Mouse (Mus musculus) embryonic facial prominence, embryonic 10.5 days (tissue): ENCODE results near the gene Clec2i. TPM values are rescaled to one million over a fixed set of nuclear protein-coding genes. Genes with fewer than 3 reads are reported as not detected.
A peak's percentile ranks its signal among the peaks of the same experiment; 100 is the strongest.
"Not testable (repeated sequence)": the region's sequence is repeated elsewhere in the genome, so short reads cannot be mapped to it uniquely, and the experiment has no call there.

Source experiments
- DNase-seq: peaks from one replicate; pipeline ENCODE4 v3.0.0-alpha.2; 2017; ENCODE audit warnings: low spot score
- H3K27ac ChIP-seq: fragments of 300-500 bp; sonication (generic); replicated peaks from 2 replicates; pipeline ENCODE4 v1.5.1; 2016; ENCODE audit warnings: mild to moderate bottlenecking
- H3K27me3 ChIP-seq: fragments of 300-500 bp; sonication (generic); replicated peaks from 2 replicates; pipeline ENCODE4 v1.6.1; 2016; ENCODE audit warnings: low read depth, mild to moderate bottlenecking; ENCODE audit not compliant: poor library complexity, severe bottlenecking
- H3K36me3 ChIP-seq: fragments of 300-500 bp; sonication (generic); replicated peaks from 2 replicates; pipeline ENCODE4 v1.6.1; 2016; ENCODE audit warnings: mild to moderate bottlenecking, moderate library complexity
- H3K4me1 ChIP-seq: fragments of 300-500 bp; sonication (generic); 2 replicates; pipeline ENCODE4 v1.6.1; 2016
- H3K4me3 ChIP-seq: fragments of 300-500 bp; sonication (generic); 2 replicates; pipeline ENCODE4 v1.5.1; 2016; ENCODE audit warnings: mild to moderate bottlenecking, moderate library complexity
- H3K9me3 ChIP-seq: fragments of 300-500 bp; sonication (generic); 2 replicates; pipeline ENCODE4 v1.6.1; 2016; ENCODE audit warnings: mild to moderate bottlenecking
- WGBS: fragments of 180-500 bp; shearing (Covaris S2); methylation state at CpG from one replicate; pipeline ENCODE4 v1.1.7; 2016; 5-methylcytosine and 5-hydroxymethylcytosine counted together
- polyA plus RNA-seq: library from polyadenylated mRNA; unstranded; fragments of >200 nt; fragmentation: Nextera tagmentation; extraction: Ambion mirVana; gene quantifications from 2 replicates; pipeline ENCODE4 v1.2.1, GENCODE M21; 2016

The Clec2i gene
- polyA plus RNA-seq = not detected in 2 replicates

DNA sequence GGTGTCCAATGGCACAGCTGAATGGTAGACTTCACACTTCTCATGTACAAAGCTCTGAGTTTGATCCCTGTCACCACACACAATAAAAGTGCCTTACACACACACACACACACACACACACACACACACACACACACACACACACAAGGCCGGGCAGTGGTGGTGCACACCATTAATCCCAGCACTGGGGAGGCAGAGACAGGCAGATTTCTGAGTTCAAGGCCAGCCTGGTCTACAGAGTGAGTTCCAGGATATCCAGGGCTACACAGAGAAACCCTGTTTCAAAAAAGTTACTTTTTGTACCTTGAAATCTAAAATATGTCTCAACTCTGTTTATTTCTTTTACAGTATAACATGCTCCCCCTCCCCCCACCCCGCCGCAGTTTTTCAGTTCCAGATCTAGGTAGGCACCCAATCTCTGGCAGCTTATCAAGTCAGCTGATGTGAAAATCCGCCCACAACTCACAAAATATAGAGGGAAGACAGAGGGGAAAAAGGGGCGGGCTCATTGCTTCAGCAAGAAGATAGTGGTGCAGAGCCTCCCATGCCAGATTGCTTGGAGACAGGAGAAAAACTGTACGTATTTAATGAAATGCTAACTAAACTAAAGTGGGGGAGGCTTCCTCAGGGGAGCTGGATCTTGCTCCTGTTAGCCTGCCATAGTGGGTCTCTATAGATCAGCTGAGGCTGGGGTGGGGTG, at the start of gene Clec2i:
Gene Clec2i (plus strand): TSS at position 498 of the 700 bp plus-strand sequence.
- not testable (repeated sequence) for H3K4me3 ChIP-seq, DNase-seq, H3K4me1 ChIP-seq, H3K27ac ChIP-seq, H3K27me3 ChIP-seq, H3K9me3 ChIP-seq, H3K36me3 ChIP-seq
- 85% methylated on average over 6 of the region's 6 CpGs for WGBS

DNA sequence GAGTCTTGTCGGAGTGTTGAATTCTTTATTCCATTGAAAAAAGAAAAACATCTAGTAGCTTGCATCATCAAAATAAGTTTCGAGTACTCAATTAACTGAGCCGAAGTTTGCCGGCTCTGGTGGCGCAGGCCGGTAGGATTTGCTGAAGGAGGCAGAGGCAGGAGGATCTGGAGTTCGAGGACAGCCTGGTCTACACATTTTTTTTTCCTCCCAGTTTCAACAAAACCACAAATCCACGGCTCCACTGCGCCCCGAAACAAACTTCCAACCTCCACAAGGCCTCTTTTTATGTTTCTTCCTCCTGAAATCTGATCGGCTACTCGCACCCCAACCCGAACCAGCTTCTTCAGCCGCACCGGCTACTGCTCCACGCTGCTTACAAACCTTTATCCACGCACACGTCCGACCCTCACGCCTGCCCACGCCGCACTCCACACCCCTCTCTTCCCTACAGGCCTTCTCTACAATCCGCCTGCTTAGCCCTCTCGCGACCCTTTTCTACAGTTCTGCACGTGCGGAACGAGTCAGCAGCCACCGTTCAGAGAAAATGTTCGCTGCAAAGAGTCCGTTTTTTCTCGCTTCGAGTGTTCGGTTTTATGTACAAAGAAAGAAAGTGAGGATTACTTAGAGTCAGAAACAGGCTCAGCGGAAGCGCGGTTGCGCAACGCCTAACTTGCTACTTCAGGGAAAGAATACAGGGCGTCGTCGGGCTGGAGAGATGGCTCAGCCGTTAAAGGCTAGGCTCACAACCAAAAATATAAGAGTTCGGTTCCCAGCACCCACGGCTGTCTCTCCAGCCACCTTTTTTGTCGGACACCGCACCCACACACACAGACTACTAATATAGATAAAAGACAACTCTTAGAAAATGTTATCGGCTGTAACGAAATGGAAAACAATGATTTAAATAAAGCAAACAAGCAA, 48.8 kb upstream of the Clec2i start:
- Histone ChIP-seq H3K9me3 (no peaks in the 10 kb centered on the region), H3K4me1 (peaks cover 23% of the 10 kb centered on the region), H3K4me3 (peak overlapping the region; percentile 74), H3K27ac (peak overlapping the region; percentile 94), H3K27me3 (0 out of 2 replicates have a peak, but pooled peaks cover 5% of the 10 kb centered on the region), H3K36me3 (no peaks in the 10 kb centered on the region)
- peak; percentile 88 for DNase-seq
- WGBS = under 1% methylated on average over 49 of the region's 49 CpGs

DNA sequence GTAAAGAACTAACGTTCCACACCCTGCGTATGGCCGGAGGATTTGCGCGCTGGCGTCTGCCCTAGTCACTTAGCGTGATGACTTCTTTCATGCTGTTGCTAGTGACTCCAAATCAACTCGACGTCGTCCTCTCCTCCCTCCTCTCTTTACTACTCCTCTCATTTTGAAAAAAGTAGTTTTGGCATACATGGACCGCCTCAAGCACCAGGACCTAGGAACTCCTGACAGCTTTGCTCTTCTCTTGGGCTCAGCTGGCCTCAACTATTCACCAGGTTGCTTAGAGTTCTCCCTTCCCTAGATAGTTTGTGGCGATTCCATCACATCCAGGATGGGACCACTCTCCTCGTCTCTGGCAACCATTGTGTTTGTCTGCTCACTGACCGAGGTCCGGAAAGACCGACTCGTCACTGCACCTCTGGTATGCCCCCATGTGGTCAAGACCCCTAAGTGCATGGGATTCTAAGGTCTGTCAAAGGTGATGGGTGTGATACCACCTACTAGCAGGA, 48.1 kb upstream of the Clec2i start:
- DNase-seq = peak; percentile 89
- under 1% methylated on average over 17 of the region's 17 CpGs for WGBS
- H3K36me3 ChIP-seq = no peaks in the 10 kb centered on the region

DNA sequence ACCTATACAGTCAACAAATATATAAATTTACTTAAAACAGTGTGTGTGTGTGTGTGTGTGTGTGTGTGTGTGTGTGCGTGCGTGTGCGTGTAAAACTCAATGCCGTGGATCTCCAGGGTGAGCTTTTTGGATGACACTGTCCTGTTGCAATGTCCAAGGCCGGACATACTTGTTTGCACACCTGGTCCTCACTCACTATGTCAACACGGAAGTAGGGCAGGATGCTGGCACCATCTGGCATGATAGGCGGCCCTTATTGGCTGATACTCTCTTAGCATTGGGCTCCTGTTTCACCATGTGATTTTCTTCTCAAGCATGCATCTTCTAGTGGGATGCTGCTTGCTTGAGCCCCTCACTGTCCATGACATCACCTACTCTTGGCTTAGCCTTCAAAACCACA, 47.5 kb upstream of the Clec2i start:
- peak; percentile 35 for DNase-seq
- WGBS = 75% methylated on average over 7 of the region's 7 CpGs

More for the DNA sequence above, 48.1 kb upstream of the Clec2i start:
- H3K4me3 ChIP-seq = peak overlapping the region; percentile 74
- no peaks in the 10 kb centered on the region for H3K9me3 ChIP-seq
- peaks cover 28% of the 10 kb centered on the region for H3K4me1 ChIP-seq
- H3K27me3 ChIP-seq = 0 out of 2 replicates have a peak, but pooled peaks cover 5% of the 10 kb centered on the region
- peak overlapping the region; percentile 85 for H3K27ac ChIP-seq

DNA sequence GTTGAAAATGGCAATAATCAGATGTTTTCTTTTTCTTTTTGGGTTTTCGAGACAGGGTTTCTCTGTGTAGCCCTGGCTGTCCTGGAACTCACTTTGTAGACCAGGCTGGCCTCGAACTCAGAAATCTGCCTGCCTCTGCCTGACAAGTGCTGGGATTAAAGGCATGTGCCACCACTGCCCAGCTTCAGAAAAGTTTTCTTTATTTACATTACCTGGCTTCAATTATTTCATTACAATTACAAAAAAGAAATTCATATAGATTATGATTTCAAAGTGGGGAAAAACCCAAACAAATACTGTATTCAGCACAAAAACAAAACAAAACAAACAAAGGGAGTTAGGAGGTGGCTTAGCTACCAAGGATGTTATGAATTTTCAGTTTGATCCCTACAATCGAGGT, 46.7 kb upstream of the Clec2i start:
- H3K27ac ChIP-seq, H3K4me3 ChIP-seq, H3K9me3 ChIP-seq, H3K36me3 ChIP-seq, H3K27me3 ChIP-seq, DNase-seq: not testable (repeated sequence)
- H3K4me1 ChIP-seq = peaks cover 36% of the 10 kb centered on the region
- WGBS = 84% methylated on average over 3 of the region's 3 CpGs

More for the DNA sequence above, 47.5 kb upstream of the Clec2i start:
- no peaks in the 10 kb centered on the region for H3K36me3 ChIP-seq
- 0 out of 2 replicates have a peak, but pooled peaks cover 5% of the 10 kb centered on the region for H3K27me3 ChIP-seq
- no peaks in the 10 kb centered on the region for H3K9me3 ChIP-seq
- peak overlapping the region; percentile 74 for H3K4me3 ChIP-seq
- no peak overlapping the region for H3K27ac ChIP-seq
- H3K4me1 ChIP-seq = peaks cover 31% of the 10 kb centered on the region

DNA sequence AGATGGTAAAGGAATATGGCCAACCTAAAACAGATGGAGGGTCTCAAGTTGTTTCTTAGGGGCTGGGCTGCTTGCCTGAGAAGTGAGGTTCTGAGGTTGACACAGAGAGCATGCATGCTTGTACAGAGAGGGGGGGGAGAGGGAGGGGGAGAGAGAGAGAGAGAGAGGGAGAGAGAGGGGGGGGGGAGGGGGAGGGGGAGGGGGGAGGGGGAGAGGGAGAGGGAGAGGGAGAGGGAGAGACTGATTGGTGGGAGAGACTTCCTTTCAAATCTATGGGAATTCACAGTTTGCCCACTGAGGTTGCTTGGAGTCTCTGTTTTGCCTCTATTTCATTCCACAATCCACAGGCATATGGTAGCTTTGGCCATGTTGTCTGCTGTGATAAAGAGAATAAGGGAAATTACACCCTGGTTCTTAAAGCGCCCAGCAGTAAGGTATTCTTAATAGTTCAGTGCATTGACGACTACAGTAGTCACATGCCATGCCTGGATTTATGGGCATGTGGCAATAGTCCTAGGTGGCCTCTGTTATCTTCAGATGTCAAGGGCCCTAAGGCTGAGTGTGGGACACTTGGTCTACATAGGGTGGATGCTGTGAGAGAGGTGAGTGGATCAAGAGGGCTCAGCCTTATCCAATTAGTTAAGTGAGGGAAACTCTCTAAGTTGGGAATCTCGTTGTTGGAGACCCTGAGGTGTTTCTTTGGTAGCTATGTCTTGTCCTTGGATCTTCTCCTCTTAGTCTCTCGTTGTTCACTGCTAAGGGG, 45.9 kb upstream of the Clec2i start:
- Histone ChIP-seq H3K9me3 (no peaks in the 10 kb centered on the region), H3K36me3 (no peaks in the 10 kb centered on the region), H3K4me1 (peaks cover 36% of the 10 kb centered on the region), H3K27me3 (0 out of 2 replicates have a peak, but pooled peaks cover 5% of the 10 kb centered on the region), H3K27ac (no peak overlapping the region), H3K4me3 (peak overlapping the region; percentile 78)
- DNase-seq = peak; percentile 28
- 45% methylated on average over 4 of the region's 4 CpGs for WGBS

DNA sequence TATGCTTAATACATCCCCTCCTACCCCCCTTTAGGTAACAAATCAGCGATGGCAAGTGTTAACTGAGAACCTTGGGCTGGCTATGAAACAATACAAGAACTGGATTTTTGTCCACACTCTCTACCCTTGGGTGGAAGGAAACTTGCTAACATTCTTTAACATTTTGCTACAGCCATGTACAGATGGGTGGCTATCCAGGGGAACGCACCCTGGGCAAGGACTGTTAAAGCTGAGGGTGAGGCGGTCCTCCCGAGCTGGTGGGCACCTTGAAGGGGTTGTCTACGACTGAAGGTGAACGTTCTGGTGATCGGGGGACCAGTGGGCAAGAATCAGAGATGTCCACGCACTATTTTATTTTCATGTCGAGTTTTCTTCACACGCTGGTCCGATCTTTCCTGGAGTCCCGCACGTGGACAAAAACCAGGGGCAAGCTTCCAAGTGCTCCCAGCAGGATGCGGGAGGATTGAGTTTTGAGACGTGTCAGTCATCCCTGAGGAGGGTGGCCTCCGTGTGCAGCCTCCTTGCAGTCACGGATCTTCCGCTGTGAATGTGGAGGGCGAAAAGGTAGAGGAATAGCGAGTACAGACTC, 44.9 kb upstream of the Clec2i start:
- H3K4me1 ChIP-seq = peaks cover 33% of the 10 kb centered on the region
- no peaks in the 10 kb centered on the region for H3K36me3 ChIP-seq
- H3K27me3 ChIP-seq = 0 out of 2 replicates have a peak, but pooled peaks cover 5% of the 10 kb centered on the region
- DNase-seq = peak; percentile 57
- under 1% methylated on average over 20 of the region's 20 CpGs for WGBS
- no peaks in the 10 kb centered on the region for H3K9me3 ChIP-seq
- H3K27ac ChIP-seq = peak overlapping the region; percentile 87
- H3K4me3 ChIP-seq = peak overlapping the region; percentile 78

DNA sequence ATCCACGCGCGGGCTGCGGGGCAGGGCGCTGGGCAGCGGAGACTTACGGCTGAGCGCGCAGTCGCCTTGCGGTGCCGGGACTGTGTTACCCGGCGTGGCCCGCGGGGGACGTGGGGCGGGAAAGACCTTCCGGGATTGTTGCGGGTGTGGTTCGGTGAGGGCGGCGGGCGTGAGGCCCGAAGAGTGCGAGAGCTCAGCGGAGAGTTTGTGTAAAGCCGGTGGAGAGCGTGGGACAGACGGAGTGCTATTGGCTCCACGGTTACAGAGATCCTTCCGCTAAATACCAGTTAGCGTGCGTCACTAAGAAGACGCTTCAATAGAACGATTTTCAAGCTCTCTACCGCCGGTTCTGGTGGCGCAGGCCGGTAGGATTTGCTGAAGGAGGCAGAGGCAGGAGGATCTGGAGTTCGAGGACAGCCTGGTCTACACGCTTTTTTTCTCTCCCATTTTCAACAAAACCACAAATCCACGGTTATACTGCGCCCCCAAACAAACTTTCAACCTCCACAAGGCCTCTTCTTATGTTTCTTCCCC, 44.4 kb upstream of the Clec2i start:
- Histone ChIP-seq H3K36me3 (no peaks in the 10 kb centered on the region), H3K27me3 (0 out of 2 replicates have a peak, but pooled peaks cover 5% of the 10 kb centered on the region), H3K9me3 (no peaks in the 10 kb centered on the region), H3K4me1 (peaks cover 32% of the 10 kb centered on the region), H3K27ac (peak overlapping the region; percentile 87), H3K4me3 (peak overlapping the region; percentile 78)
- peak; percentile 94 for DNase-seq
- under 1% methylated on average over 44 of the region's 44 CpGs for WGBS

DNA sequence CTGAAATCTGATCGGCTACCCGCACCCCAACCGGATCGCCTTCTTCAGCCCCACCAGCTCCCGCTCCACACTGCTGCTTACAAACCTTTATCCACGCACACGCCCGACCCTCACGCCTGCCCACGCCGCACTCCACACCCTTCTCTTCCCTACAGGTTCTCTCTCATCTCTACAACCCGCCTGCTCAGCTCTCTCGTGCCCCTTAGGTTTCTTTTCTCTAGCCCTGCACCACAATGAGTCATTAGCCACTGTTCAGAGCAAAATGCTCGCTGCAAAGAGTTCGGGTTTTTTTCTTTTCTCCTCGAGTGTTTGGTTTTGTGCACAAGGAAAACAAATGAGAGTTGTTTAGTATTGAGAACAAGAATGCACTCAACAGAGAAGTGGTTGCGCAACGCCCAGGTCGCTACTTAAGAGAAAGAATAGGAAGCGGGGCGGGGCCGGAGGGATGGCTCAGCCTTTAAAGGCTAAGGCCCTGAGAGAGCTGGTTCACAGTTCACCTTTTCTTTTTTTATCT, 43.9 kb upstream of the Clec2i start:
- Histone ChIP-seq H3K27ac (peak overlapping the region; percentile 86), H3K9me3 (no peaks in the 10 kb centered on the region), H3K27me3 (0 out of 2 replicates have a peak, but pooled peaks cover 5% of the 10 kb centered on the region), H3K4me1 (peaks cover 32% of the 10 kb centered on the region), H3K36me3 (no peaks in the 10 kb centered on the region), H3K4me3 (peak overlapping the region; percentile 78)
- peak; percentile 73 for DNase-seq
- WGBS = under 1% methylated on average over 22 of the region's 22 CpGs

DNA sequence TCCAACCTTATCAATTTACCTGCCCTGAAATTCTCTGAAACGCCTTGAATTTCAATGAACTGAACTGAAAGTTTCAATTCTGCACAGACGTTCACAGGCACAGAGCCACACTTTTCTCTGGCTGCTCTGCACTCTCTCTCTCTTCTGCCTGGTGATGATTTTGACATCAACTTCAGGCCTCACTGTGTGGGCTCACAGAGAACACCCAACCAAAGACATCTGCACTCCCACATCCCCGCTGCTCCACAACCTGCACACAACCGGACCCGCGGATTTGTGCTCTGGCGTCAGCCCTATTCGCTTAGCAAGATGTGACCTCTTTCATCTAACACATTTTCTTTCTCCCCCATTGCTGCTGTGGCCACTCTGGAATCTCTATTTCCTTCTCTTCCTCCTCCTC, 43.3 kb upstream of the Clec2i start:
- Histone ChIP-seq H3K36me3 (no peaks in the 10 kb centered on the region), H3K27ac (peak overlapping the region; percentile 86; the same call in 1 of the 2 replicates), H3K9me3 (no peaks in the 10 kb centered on the region), H3K27me3 (0 out of 2 replicates have a peak, but pooled peaks cover 5% of the 10 kb centered on the region), H3K4me1 (peaks cover 32% of the 10 kb centered on the region), H3K4me3 (peak overlapping the region; percentile 78)
- WGBS = 39% methylated on average over 8 of the region's 8 CpGs
- peak; percentile 18 for DNase-seq

DNA sequence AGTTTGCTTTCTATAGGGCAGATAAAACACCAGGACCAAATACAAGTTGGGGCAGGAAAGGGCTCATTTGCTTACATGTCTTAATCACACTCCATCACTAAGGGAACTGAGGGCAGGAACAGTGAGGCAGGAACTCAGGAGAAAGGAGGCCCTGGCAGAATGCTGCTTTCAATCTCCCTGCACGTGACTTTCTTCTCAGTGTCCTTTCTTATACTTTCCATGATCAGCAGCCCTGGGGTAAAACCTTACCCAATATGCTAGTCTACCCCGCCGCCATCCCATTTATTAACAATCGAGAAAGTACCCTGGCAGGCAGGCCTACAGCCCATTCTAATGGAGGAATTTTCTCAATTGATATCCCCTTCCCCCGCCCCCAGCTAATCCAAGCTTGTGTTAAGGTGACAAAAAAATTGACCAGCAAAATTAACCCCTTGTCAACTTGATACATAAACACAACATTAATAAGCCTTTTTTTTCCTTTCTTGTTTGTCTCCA, 42.8 kb upstream of the Clec2i start:
- Histone ChIP-seq H3K4me3 (no peak overlapping the region), H3K36me3 (no peaks in the 10 kb centered on the region), H3K27ac (no peak overlapping the region), H3K4me1 (peaks cover 30% of the 10 kb centered on the region), H3K9me3 (no peaks in the 10 kb centered on the region), H3K27me3 (0 out of 2 replicates have a peak, but pooled peaks cover 5% of the 10 kb centered on the region)
- no peak for DNase-seq
- 82% methylated on average over 5 of the region's 5 CpGs for WGBS
